Mouse (Mus musculus): Measurements from ENCODE around the gene Olfr371.

The Olfr371 gene

GRCm38 (mm10) chr8:85225688-85226087 lies at the start of gene Olfr371:
Gene Olfr371, plus strand, starts transcription at chr8:85225988.
- no peak for TF ChIP-seq GATA4 (IDR thresholded peaks at IDR 0.05; ENCODE audit: insufficient replicate concordance, low read length)

GRCm38 (mm10) chr8:85192346-85192745 lies 33.4 kb upstream of the Olfr371 start:
- no peak for TF ChIP-seq GATA4 (IDR thresholded peaks at IDR 0.05; ENCODE audit: insufficient replicate concordance, low read length)

GRCm38 (mm10) chr8:85220220-85220619 lies 5.6 kb upstream of the Olfr371 start:
- no peak for TF ChIP-seq GATA4 (IDR thresholded peaks at IDR 0.05; ENCODE audit: insufficient replicate concordance, low read length)

- peak; percentile 17; the same call in 1 of the 2 replicates for TF ChIP-seq GATA4 (IDR thresholded peaks at IDR 0.05; ENCODE audit: insufficient replicate concordance, low read length)
Observed at GRCm38 (mm10) chr8:85220992-85221391, 4.8 kb upstream of the Olfr371 start.

- no peak for TF ChIP-seq GATA4 (IDR thresholded peaks at IDR 0.05; ENCODE audit: insufficient replicate concordance, low read length)
Observed at GRCm38 (mm10) chr8:85227297-85227696, 1.5 kb downstream of the Olfr371 start.
